Mouse (Mus musculus): ENCODE results near the gene Aldh16a1.

GRCm38 (mm10) chr7:45185921-45186320 lies 31.5 kb upstream of the Aldh16a1 start:
- no peak for TF ChIP-seq CTCF (IDR thresholded peaks at IDR 0.05; ENCODE audit: low read depth, low read length)
- TF ChIP-seq POLR2A (IDR thresholded peaks at IDR 0.05; ENCODE audit: extremely low read depth, insufficient read depth, low read length) = no peak
